Mouse (Mus musculus) limb, embryonic 13.5 days (tissue): ENCODE measurements around the gene Mknk1. TPM values are rescaled to one million over a fixed set of nuclear protein-coding genes. Genes with fewer than 3 reads are reported as not detected.

ENCODE experiments used
- ATAC-seq: fragments of 200-750 bp; cut with Nextera tagmentation; 2 replicates; pipeline ENCODE4 v1.8.0; 2017; ENCODE audit warnings: low read depth, moderate number of reproducible peaks, moderate TSS enrichment; ENCODE audit not compliant: low FRiP score
- H3K27ac ChIP-seq: fragments of 300-500 bp; sonication (generic); 2 replicates; pipeline ENCODE4 v1.5.1; 2015; ENCODE audit warnings: inconsistent platforms, mild to moderate bottlenecking, moderate library complexity
- H3K27me3 ChIP-seq: fragments of 300-500 bp; sonication (generic); 2 replicates; pipeline ENCODE4 v1.6.1; 2015; ENCODE audit warnings: mild to moderate bottlenecking, inconsistent platforms
- H3K36me3 ChIP-seq: fragments of 300-500 bp; sonication (generic); 2 replicates; pipeline ENCODE4 v1.6.1; 2015; ENCODE audit warnings: inconsistent platforms, mild to moderate bottlenecking, moderate library complexity
- H3K4me1 ChIP-seq: fragments of 300-500 bp; sonication (generic); 2 replicates; pipeline ENCODE4 v1.6.1; 2015; ENCODE audit warnings: inconsistent platforms
- H3K4me2 ChIP-seq: fragments of 300-500 bp; sonication (generic); replicated peaks from 2 replicates; pipeline ENCODE4 v1.6.1; 2015; ENCODE audit warnings: inconsistent platforms, mild to moderate bottlenecking, moderate library complexity
- H3K4me3 ChIP-seq: fragments of 300-500 bp; sonication (generic); 2 replicates; pipeline ENCODE4 v1.5.1; 2015; ENCODE audit warnings: moderate library complexity, mild to moderate bottlenecking, inconsistent platforms
- H3K9ac ChIP-seq: fragments of 300-500 bp; sonication (generic); 2 replicates; pipeline ENCODE4 v1.6.1; 2015; ENCODE audit warnings: mild to moderate bottlenecking, inconsistent platforms
- H3K9me3 ChIP-seq: fragments of 300-500 bp; sonication (generic); 2 replicates; pipeline ENCODE4 v1.6.1; 2016; ENCODE audit warnings: inconsistent platforms
- WGBS: fragments of 180-500 bp; shearing (Covaris S2); methylation state at CpG from one replicate; pipeline ENCODE4 v1.1.7; 2015; 5-methylcytosine and 5-hydroxymethylcytosine counted together
- polyA plus RNA-seq: library from polyadenylated mRNA; unstranded; fragments of >200 nt; fragmentation: Nextera tagmentation; extraction: Ambion mirVana; gene quantifications from 2 replicates; pipeline ENCODE4 v1.2.1, GENCODE M21; 2015

The Mknk1 gene
- polyA plus RNA-seq, 1 experiment from 2014 or later: 32.9 TPM

GRCm38 (mm10) chr4:115827066-115827465 is 11.9 kb upstream of the Mknk1 start:
- 75% methylated on average over 3 of the region's 3 CpGs for WGBS
- peaks cover 18% of the 10 kb centered on the region for H3K4me1 ChIP-seq
- H3K27ac ChIP-seq: no peak overlapping the region
- peaks cover 16% of the 10 kb centered on the region for H3K36me3 ChIP-seq
- H3K9ac ChIP-seq: no peak overlapping the region
- H3K9me3 ChIP-seq: no peaks in the 10 kb centered on the region
- peak overlapping the region; percentile 77; the same call in 1 of the 2 replicates for H3K4me2 ChIP-seq
- no peak for ATAC-seq
- 0 out of 2 replicates have a peak, but pooled peaks cover 7% of the 10 kb centered on the region for H3K27me3 ChIP-seq
- peak overlapping the region; percentile 85 for H3K4me3 ChIP-seq

GRCm38 (mm10) chr4:115827535-115827887 is 11.5 kb upstream of the Mknk1 start:
- Histone ChIP-seq H3K9me3 (no peaks in the 10 kb centered on the region), H3K4me1 (peaks cover 18% of the 10 kb centered on the region), H3K4me2 (peak overlapping the region; percentile 77), H3K36me3 (peaks cover 20% of the 10 kb centered on the region), H3K27me3 (0 out of 2 replicates have a peak, but pooled peaks cover 7% of the 10 kb centered on the region), H3K27ac (0 out of 2 replicates have a peak overlapping the region, but pooled peaks have one; percentile 63), H3K9ac (peak overlapping the region; percentile 81), H3K4me3 (peak overlapping the region; percentile 85)
- WGBS: 8% methylated on average over 4 of the region's 4 CpGs
- peak; percentile 34; the same call in 1 of the 2 replicates for ATAC-seq

- under 1% methylated on average over 52 of the region's 57 CpGs for WGBS
- Histone ChIP-seq H3K4me2 (peak within 1 kb of the TSS; percentile 77), H3K27ac (peak within 1 kb of the TSS; percentile 63), H3K9me3 (no peaks in the 10 kb centered on the region), H3K4me3 (peak within 1 kb of the TSS; percentile 85), H3K36me3 (peaks cover 24% of the 10 kb centered on the region), H3K27me3 (0 out of 2 replicates have a peak, but pooled peaks cover 7% of the 10 kb centered on the region), H3K4me1 (peaks cover 18% of the 10 kb centered on the region), H3K9ac (peak within 1 kb of the TSS; percentile 81)
- ATAC-seq: peak; percentile 90
Measured at GRCm38 (mm10) chr4:115827888-115828571, 11.0 kb upstream of the Mknk1 start, which contains the start of gene Mob3c. TSS of gene Mob3c (plus strand) at chr4:115828092.

GRCm38 (mm10) chr4:115828572-115828902 is 10.5 kb upstream of the Mknk1 start:
- ATAC-seq: peak; percentile 0; the same call in 1 of the 2 replicates
- H3K4me2 ChIP-seq: peak overlapping the region; percentile 77
- H3K27ac ChIP-seq: no peak overlapping the region
- 9% methylated on average over 8 of the region's 8 CpGs for WGBS
- 0 out of 2 replicates have a peak, but pooled peaks cover 7% of the 10 kb centered on the region for H3K27me3 ChIP-seq
- H3K9me3 ChIP-seq: no peaks in the 10 kb centered on the region
- peaks cover 30% of the 10 kb centered on the region for H3K36me3 ChIP-seq
- H3K9ac ChIP-seq: peak overlapping the region; percentile 81; the same call in 1 of the 2 replicates
- H3K4me1 ChIP-seq: peaks cover 18% of the 10 kb centered on the region
- peak overlapping the region; percentile 85 for H3K4me3 ChIP-seq

- 80% methylated on average over 5 of the region's 5 CpGs for WGBS
- Histone ChIP-seq H3K36me3 (peaks cover 45% of the 10 kb centered on the region), H3K4me3 (no peak overlapping the region), H3K4me1 (peaks cover 18% of the 10 kb centered on the region), H3K4me2 (no peak overlapping the region), H3K27me3 (0 out of 2 replicates have a peak, but pooled peaks cover 7% of the 10 kb centered on the region), H3K27ac (no peak overlapping the region), H3K9ac (no peak overlapping the region), H3K9me3 (no peaks in the 10 kb centered on the region)
- no peak for ATAC-seq
Measured at GRCm38 (mm10) chr4:115830491-115830890, 8.5 kb upstream of the Mknk1 start.

GRCm38 (mm10) chr4:115831221-115831620 is 7.8 kb upstream of the Mknk1 start:
- H3K4me3 ChIP-seq: no peak overlapping the region
- H3K4me2 ChIP-seq: no peak overlapping the region
- H3K9ac ChIP-seq: no peak overlapping the region
- H3K27ac ChIP-seq: no peak overlapping the region
- WGBS: 92% methylated on average over 22 of the region's 22 CpGs
- no peak for ATAC-seq
- peaks cover 18% of the 10 kb centered on the region for H3K4me1 ChIP-seq
- no peaks in the 10 kb centered on the region for H3K9me3 ChIP-seq
- H3K36me3 ChIP-seq: peaks cover 45% of the 10 kb centered on the region
- H3K27me3 ChIP-seq: 0 out of 2 replicates have a peak, but pooled peaks cover 7% of the 10 kb centered on the region

- Histone ChIP-seq H3K9ac (no peak overlapping the region), H3K4me1 (peaks cover 15% of the 10 kb centered on the region), H3K27me3 (0 out of 2 replicates have a peak, but pooled peaks cover under 1% of the 10 kb centered on the region), H3K4me3 (no peak overlapping the region), H3K36me3 (peaks cover 45% of the 10 kb centered on the region), H3K4me2 (no peak overlapping the region), H3K9me3 (no peaks in the 10 kb centered on the region), H3K27ac (no peak overlapping the region)
- WGBS: 64% methylated on average over 2 of the region's 2 CpGs
- no peak for ATAC-seq
Measured at GRCm38 (mm10) chr4:115832040-115832439, 7.0 kb upstream of the Mknk1 start.

- Histone ChIP-seq H3K4me3 (no peak overlapping the region), H3K27me3 (no peaks in the 10 kb centered on the region), H3K4me2 (no peak overlapping the region), H3K4me1 (peaks cover 8% of the 10 kb centered on the region), H3K9me3 (no peaks in the 10 kb centered on the region), H3K27ac (no peak overlapping the region), H3K9ac (no peak overlapping the region), H3K36me3 (peaks cover 43% of the 10 kb centered on the region)
- 78% methylated on average over 2 of the region's 2 CpGs for WGBS
- ATAC-seq: no peak
Measured at GRCm38 (mm10) chr4:115835576-115835975, 3.4 kb upstream of the Mknk1 start.

GRCm38 (mm10) chr4:115838196-115838595 is 802 bp upstream of the Mknk1 start:
- Histone ChIP-seq H3K36me3 (peaks cover 19% of the 10 kb centered on the region), H3K4me2 (peak overlapping the region; percentile 64), H3K9ac (no peak overlapping the region), H3K27me3 (no peaks in the 10 kb centered on the region), H3K4me3 (no peak overlapping the region), H3K27ac (no peak overlapping the region), H3K4me1 (peaks cover 12% of the 10 kb centered on the region), H3K9me3 (no peaks in the 10 kb centered on the region)
- WGBS: 80% methylated on average over 4 of the region's 4 CpGs
- no peak for ATAC-seq

- no peak overlapping the region for H3K27ac ChIP-seq
- H3K4me2 ChIP-seq: peak overlapping the region; percentile 64
- H3K27me3 ChIP-seq: no peaks in the 10 kb centered on the region
- peak overlapping the region; percentile 73 for H3K9ac ChIP-seq
- peaks cover 16% of the 10 kb centered on the region for H3K4me1 ChIP-seq
- H3K36me3 ChIP-seq: 0 out of 2 replicates have a peak, but pooled peaks cover 4% of the 10 kb centered on the region
- no peak for ATAC-seq
- peak overlapping the region; percentile 62 for H3K4me3 ChIP-seq
- no peaks in the 10 kb centered on the region for H3K9me3 ChIP-seq
- 51% methylated on average over 4 of the region's 4 CpGs for WGBS
Measured at GRCm38 (mm10) chr4:115839956-115840355, 958 bp downstream of the Mknk1 start.

GRCm38 (mm10) chr4:115840842-115841241 is 1.8 kb downstream of the Mknk1 start:
- H3K4me3 ChIP-seq: no peak overlapping the region
- no peaks in the 10 kb centered on the region for H3K9me3 ChIP-seq
- whole genome bisulfite sequencing: 92% methylated on average over 4 of the region's 4 CpGs
- no peaks in the 10 kb centered on the region for H3K36me3 ChIP-seq
- no peak overlapping the region for H3K9ac ChIP-seq
- H3K27ac ChIP-seq: no peak overlapping the region
- H3K27me3 ChIP-seq: no peaks in the 10 kb centered on the region
- H3K4me1 ChIP-seq: peaks cover 16% of the 10 kb centered on the region
- no peak for ATAC-seq
- H3K4me2 ChIP-seq: no peak overlapping the region

GRCm38 (mm10) chr4:115846656-115847055 is 7.7 kb downstream of the Mknk1 start:
- 58% methylated on average over 2 of the region's 2 CpGs for WGBS
- Histone ChIP-seq H3K4me3 (no peak overlapping the region), H3K27me3 (0 out of 2 replicates have a peak, but pooled peaks cover 2% of the 10 kb centered on the region), H3K9ac (no peak overlapping the region), H3K27ac (no peak overlapping the region), H3K36me3 (peaks cover 37% of the 10 kb centered on the region), H3K4me2 (no peak overlapping the region), H3K4me1 (peaks cover 16% of the 10 kb centered on the region; the same call in 1 of the 2 replicates), H3K9me3 (no peaks in the 10 kb centered on the region)
- no peak for ATAC-seq
